Mouse (Mus musculus) midbrain, embryonic 12.5 days (tissue): ENCODE results near the gene Gpr35. TPM values are rescaled to one million over a fixed set of nuclear protein-coding genes. Genes with fewer than 3 reads are reported as not detected.
A peak's percentile ranks its signal among the peaks of the same experiment; 100 is the strongest.
"Not testable (repeated sequence)": the region's sequence is repeated elsewhere in the genome, so short reads cannot be mapped to it uniquely, and the experiment has no call there.

Source experiments
- ATAC-seq: fragments of 200-750 bp; cut with Nextera tagmentation; 2 replicates; pipeline ENCODE4 v1.8.0; 2017; ENCODE audit warnings: low read depth, moderate TSS enrichment, moderate library complexity; ENCODE audit not compliant: low FRiP score
- H3K27ac ChIP-seq: fragments of 300-500 bp; sonication (generic); replicated peaks from 2 replicates; pipeline ENCODE4 v1.5.1; 2016; ENCODE audit warnings: mild to moderate bottlenecking
- H3K27me3 ChIP-seq: fragments of 300-500 bp; sonication (generic); 2 replicates; pipeline ENCODE4 v1.6.1; 2016; ENCODE audit warnings: mild to moderate bottlenecking
- H3K36me3 ChIP-seq: fragments of 300-500 bp; sonication (generic); 2 replicates; pipeline ENCODE4 v1.6.1; 2016
- H3K4me1 ChIP-seq: fragments of 300-500 bp; sonication (generic); 2 replicates; pipeline ENCODE4 v1.6.1; 2016
- H3K4me2 ChIP-seq: fragments of 300-500 bp; sonication (generic); replicated peaks from 2 replicates; pipeline ENCODE4 v1.6.1; 2016; ENCODE audit warnings: mild to moderate bottlenecking, moderate library complexity
- H3K4me3 ChIP-seq: fragments of 300-500 bp; sonication (generic); 2 replicates; pipeline ENCODE4 v1.5.1; 2016; ENCODE audit warnings: mild to moderate bottlenecking
- H3K9ac ChIP-seq: fragments of 300-500 bp; sonication (generic); replicated peaks from 2 replicates; pipeline ENCODE4 v1.6.1; 2016; ENCODE audit warnings: mild to moderate bottlenecking, moderate library complexity
- H3K9me3 ChIP-seq: fragments of 300-500 bp; sonication (generic); 2 replicates; pipeline ENCODE4 v1.6.1; 2016; ENCODE audit warnings: mild to moderate bottlenecking
- WGBS: fragments of 180-500 bp; shearing (Covaris S2); methylation state at CpG from one replicate; pipeline ENCODE4 v1.1.7; 2016; 5-methylcytosine and 5-hydroxymethylcytosine counted together
- polyA plus RNA-seq: library from polyadenylated mRNA; unstranded; fragments of >200 nt; fragmentation: Nextera tagmentation; extraction: Ambion mirVana; gene quantifications from 2 replicates; pipeline ENCODE4 v1.2.1, GENCODE M21; 2016

The Gpr35 gene
- polyA plus RNA-seq, 1 experiment from 2014 or later, result 0.27 TPM

- Histone ChIP-seq H3K4me3 (peak overlapping the region; percentile 82), H3K4me1 (peaks cover 27% of the 10 kb centered on the region), H3K27ac (peak overlapping the region; percentile 97), H3K4me2 (peak overlapping the region; percentile 67), H3K9me3 (no peaks in the 10 kb centered on the region), H3K36me3 (peaks cover 24% of the 10 kb centered on the region), H3K9ac (peak overlapping the region; percentile 85), H3K27me3 (peaks cover 5% of the 10 kb centered on the region; the same call in 1 of the 2 replicates)
- ATAC-seq, result no peak
- 21% methylated on average over 10 of the region's 10 CpGs for WGBS
Measured at GRCm38 (mm10) chr1:92935054-92935962, 15.4 kb upstream of the Gpr35 start.

- peak overlapping the region; percentile 50 for H3K9ac ChIP-seq
- peaks cover 27% of the 10 kb centered on the region for H3K4me1 ChIP-seq
- peak overlapping the region; percentile 67 for H3K4me2 ChIP-seq
- peak overlapping the region; percentile 82 for H3K4me3 ChIP-seq
- H3K27ac ChIP-seq, result no peak overlapping the region
- H3K27me3 ChIP-seq, result peaks cover 5% of the 10 kb centered on the region; the same call in 1 of the 2 replicates
- H3K9me3 ChIP-seq, result no peaks in the 10 kb centered on the region
- H3K36me3 ChIP-seq, result peaks cover 30% of the 10 kb centered on the region
- ATAC-seq, result no peak
- WGBS, result 51% methylated on average over 2 of the region's 2 CpGs
Measured at GRCm38 (mm10) chr1:92935977-92936376, 14.7 kb upstream of the Gpr35 start.

- no peak for ATAC-seq
- Histone ChIP-seq H3K27me3 (peaks cover 5% of the 10 kb centered on the region; the same call in 1 of the 2 replicates), H3K4me1 (peaks cover 27% of the 10 kb centered on the region), H3K9ac (0 out of 2 replicates have a peak overlapping the region, but pooled peaks have one; percentile 12), H3K9me3 (no peaks in the 10 kb centered on the region), H3K36me3 (peaks cover 33% of the 10 kb centered on the region), H3K27ac (no peak overlapping the region), H3K4me3 (peak overlapping the region; percentile 82; the same call in 1 of the 2 replicates), H3K4me2 (peak overlapping the region; percentile 67)
- WGBS, result 80% methylated on average over 3 of the region's 3 CpGs
Measured at GRCm38 (mm10) chr1:92936467-92936866, 14.2 kb upstream of the Gpr35 start.

GRCm38 (mm10) chr1:92937797-92938196 is 12.9 kb upstream of the Gpr35 start:
- no peak for ATAC-seq
- no peak overlapping the region for H3K4me2 ChIP-seq
- H3K9me3 ChIP-seq, result no peaks in the 10 kb centered on the region
- peaks cover 46% of the 10 kb centered on the region for H3K36me3 ChIP-seq
- H3K9ac ChIP-seq, result no peak overlapping the region
- H3K4me3 ChIP-seq, result no peak overlapping the region
- H3K27ac ChIP-seq, result no peak overlapping the region
- peaks cover 27% of the 10 kb centered on the region for H3K4me1 ChIP-seq
- 90% methylated on average over 3 of the region's 3 CpGs for WGBS
- H3K27me3 ChIP-seq, result no peaks in the 10 kb centered on the region

- Histone ChIP-seq H3K4me1 (peaks cover 23% of the 10 kb centered on the region), H3K4me3 (no peak overlapping the region), H3K27ac (no peak overlapping the region), H3K27me3 (no peaks in the 10 kb centered on the region), H3K9ac (no peak overlapping the region), H3K4me2 (no peak overlapping the region), H3K36me3 (peaks cover 66% of the 10 kb centered on the region), H3K9me3 (no peaks in the 10 kb centered on the region)
- 97% methylated on average over 4 of the region's 4 CpGs for WGBS
- no peak for ATAC-seq
Measured at GRCm38 (mm10) chr1:92939746-92940145, 10.9 kb upstream of the Gpr35 start.

- no peak overlapping the region for H3K27ac ChIP-seq
- 93% methylated on average over 19 of the region's 19 CpGs for WGBS
Measured at GRCm38 (mm10) chr1:92943219-92943989, 7.3 kb upstream of the Gpr35 start.

GRCm38 (mm10) chr1:92947966-92948365 is 2.7 kb upstream of the Gpr35 start:
- Histone ChIP-seq H3K4me3 (no peak overlapping the region), H3K4me2 (no peak overlapping the region), H3K36me3 (peaks cover 60% of the 10 kb centered on the region), H3K27ac (no peak overlapping the region), H3K27me3 (no peaks in the 10 kb centered on the region), H3K9me3 (no peaks in the 10 kb centered on the region), H3K9ac (no peak overlapping the region), H3K4me1 (no peaks in the 10 kb centered on the region)
- 98% methylated on average over 3 of the region's 3 CpGs for WGBS
- ATAC-seq, result no peak

More at GRCm38 (mm10) chr1:92943219-92943989, 7.3 kb upstream of the Gpr35 start:
- ATAC-seq, result no peak
- Histone ChIP-seq H3K4me3 (no peak overlapping the region), H3K9me3 (no peaks in the 10 kb centered on the region), H3K36me3 (peaks cover 97% of the 10 kb centered on the region), H3K9ac (no peak overlapping the region), H3K4me2 (no peak overlapping the region), H3K4me1 (no peaks in the 10 kb centered on the region), H3K27me3 (no peaks in the 10 kb centered on the region)

GRCm38 (mm10) chr1:92949426-92949825 is 1.2 kb upstream of the Gpr35 start:
- no peak for ATAC-seq
- H3K27ac ChIP-seq, result no peak overlapping the region
- no peak overlapping the region for H3K9ac ChIP-seq
- peaks cover 46% of the 10 kb centered on the region for H3K36me3 ChIP-seq
- no peaks in the 10 kb centered on the region for H3K9me3 ChIP-seq
- no peak overlapping the region for H3K4me2 ChIP-seq
- H3K4me3 ChIP-seq, result no peak overlapping the region
- no peaks in the 10 kb centered on the region for H3K4me1 ChIP-seq
- no peaks in the 10 kb centered on the region for H3K27me3 ChIP-seq
- 69% methylated on average over 6 of the region's 6 CpGs for WGBS

GRCm38 (mm10) chr1:92953641-92954040 is 3.0 kb downstream of the Gpr35 start:
- 79% methylated on average over 2 of the region's 2 CpGs for WGBS
- no peaks in the 10 kb centered on the region for H3K9me3 ChIP-seq
- no peak overlapping the region for H3K4me2 ChIP-seq
- no peak overlapping the region for H3K27ac ChIP-seq
- no peaks in the 10 kb centered on the region for H3K4me1 ChIP-seq
- H3K4me3 ChIP-seq, result no peak overlapping the region
- peaks cover 3% of the 10 kb centered on the region for H3K36me3 ChIP-seq
- no peak for ATAC-seq
- H3K9ac ChIP-seq, result no peak overlapping the region
- no peaks in the 10 kb centered on the region for H3K27me3 ChIP-seq

- not testable (repeated sequence) for H3K27ac ChIP-seq, H3K9me3 ChIP-seq, H3K27me3 ChIP-seq, H3K4me1 ChIP-seq, H3K36me3 ChIP-seq, ATAC-seq
- Histone ChIP-seq H3K9ac (0 out of 2 replicates have a peak overlapping the region, but pooled peaks have one; percentile 15), H3K4me3 (peak overlapping the region; percentile 21; the same call in 1 of the 2 replicates), H3K4me2 (peak overlapping the region; percentile 39)
- 10% methylated on average over 11 of the region's 11 CpGs for whole genome bisulfite sequencing
Measured at GRCm38 (mm10) chr1:92956571-92957335, 6.1 kb downstream of the Gpr35 start.

- H3K27me3 ChIP-seq, result no peaks in the 10 kb centered on the region
- H3K27ac ChIP-seq, result no peak overlapping the region
- no peaks in the 10 kb centered on the region for H3K9me3 ChIP-seq
- H3K4me3 ChIP-seq, result no peak overlapping the region
- H3K36me3 ChIP-seq, result no peaks in the 10 kb centered on the region
- WGBS, result 93% methylated on average over 1 of the region's 1 CpGs
- no peaks in the 10 kb centered on the region for H3K4me1 ChIP-seq
- H3K4me2 ChIP-seq, result no peak overlapping the region
- H3K9ac ChIP-seq, result no peak overlapping the region
- no peak for ATAC-seq
Measured at GRCm38 (mm10) chr1:92958999-92959398, 8.3 kb downstream of the Gpr35 start.
